Mouse (Mus musculus) T-cell, adult 2 months (primary cell): ENCODE results near the gene Tob2.

Experiments
- DNase-seq: peaks from one replicate; pipeline ENCODE4 v3.0.0; 2022; ENCODE audit warnings: low spot score

Tob2 gene

DNA sequence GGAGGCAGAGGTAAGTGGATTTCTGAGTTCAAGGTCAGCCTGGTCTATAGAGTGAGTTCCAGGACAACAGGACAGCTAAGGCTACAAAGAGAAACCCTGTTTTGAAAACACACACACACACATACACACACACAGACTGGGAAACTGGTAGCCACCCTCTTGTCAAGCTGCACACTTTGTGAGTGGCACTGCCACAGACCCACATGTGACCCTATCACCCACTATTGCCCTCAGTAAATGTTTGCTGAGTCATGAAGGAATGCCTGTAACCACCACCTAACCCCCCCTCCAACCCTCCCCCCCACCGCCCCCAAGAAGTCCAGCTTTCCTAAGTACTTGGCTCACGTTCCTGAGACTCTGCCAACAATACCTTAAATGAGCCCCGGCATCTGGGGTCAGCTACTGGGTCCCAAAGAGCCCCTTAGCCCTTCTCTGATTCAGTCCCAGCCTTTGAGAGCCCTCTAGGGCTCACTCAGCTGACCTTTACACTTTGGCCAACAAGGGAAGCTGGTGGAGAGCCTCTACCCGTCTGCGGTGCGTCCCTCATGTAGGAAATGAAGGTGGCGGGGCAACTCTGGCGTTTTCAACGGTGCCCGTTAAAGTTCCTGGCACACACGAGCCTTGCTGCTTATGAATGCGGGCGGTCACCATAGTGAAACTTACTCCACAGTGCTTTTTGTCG, 19.9 kb downstream of the Tob2 start:
- DNase-seq, result no peak

DNA sequence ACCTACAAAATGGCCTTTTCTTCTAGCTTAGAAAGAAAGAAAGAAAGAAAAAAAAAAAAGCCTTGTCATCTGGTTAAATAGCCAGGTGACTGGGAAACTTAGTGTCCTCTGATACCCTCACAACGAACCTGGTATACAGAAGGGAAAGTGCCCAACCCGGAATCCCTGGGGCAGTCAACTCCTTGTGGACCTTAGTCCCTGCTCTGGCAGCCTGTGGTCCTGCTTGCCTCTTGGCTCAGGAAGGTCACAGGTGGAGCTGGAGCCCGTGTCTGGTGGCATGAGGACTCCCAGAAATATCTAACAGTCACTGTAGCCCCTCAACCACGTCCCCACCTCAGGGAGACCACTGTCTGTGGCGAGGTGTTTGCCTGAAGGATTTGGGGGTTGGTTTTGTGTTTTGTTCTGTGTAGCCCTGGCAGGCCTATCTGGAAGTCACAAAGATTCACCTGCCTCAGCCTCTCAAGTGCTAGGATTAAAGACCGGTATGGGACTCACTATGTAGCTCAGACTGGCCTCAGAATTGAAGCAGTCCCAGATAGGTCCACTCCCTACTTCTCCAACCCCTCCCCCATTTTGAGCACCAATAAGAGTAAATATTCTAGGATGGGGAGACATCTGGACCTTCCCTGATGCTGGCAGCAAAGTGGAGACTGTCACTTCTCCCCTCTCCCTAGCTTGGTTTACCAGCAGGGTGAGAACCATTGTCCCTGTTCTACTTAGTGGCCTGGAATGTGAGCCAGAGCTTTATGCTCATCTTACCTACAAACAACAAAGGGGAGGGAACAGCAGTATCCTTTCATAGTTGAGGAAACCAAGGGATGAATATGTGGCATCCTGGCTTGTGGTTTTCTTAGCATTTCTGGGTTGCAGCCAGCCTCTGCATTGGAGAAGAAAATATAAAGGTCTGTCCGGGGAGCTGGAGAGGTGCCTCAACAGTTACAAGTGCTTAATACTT, 21.4 kb downstream of the Tob2 start:
- DNase-seq, result no peak

GRCm38 (mm10) chr15:81836124-81836821, 22.3 kb downstream of the Tob2 start:
- DNase-seq, result no peak

GRCm38 (mm10) chr15:81835007-81835880, 23.4 kb downstream of the Tob2 start:
- no peak for DNase-seq

DNA sequence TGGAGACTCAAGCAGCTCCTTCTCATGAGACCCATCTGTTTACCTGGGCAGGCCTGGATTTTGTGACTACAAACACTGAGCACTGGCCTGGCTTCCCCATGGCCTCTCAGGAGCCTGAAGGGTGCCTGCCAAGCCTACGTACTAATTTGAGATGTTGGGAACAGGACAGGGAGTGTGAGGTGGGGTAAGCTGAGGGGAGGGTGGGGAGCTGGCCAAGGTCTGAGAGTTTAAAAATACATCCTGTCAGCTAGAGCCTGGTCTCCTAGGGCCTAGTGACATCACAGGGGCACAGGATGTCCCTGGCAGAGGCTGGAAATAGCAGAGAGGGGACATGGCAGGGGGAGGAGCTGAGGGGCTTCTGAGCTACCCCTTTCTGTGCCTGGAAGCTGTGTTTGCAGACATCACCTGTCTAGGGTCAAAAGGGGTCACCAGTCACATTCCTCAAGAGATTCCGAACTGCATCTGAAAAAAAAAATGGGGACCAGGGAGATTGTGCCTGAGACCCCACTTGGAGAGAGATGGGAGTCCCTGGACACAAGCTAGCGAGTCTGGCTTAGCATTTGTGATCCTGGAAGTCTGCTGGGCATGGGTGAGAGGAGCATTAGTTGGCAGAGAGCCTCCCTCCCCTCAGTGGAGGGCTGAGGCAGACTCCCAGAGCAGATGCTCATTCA, 24.3 kb downstream of the Tob2 start:
- DNase-seq, result no peak

DNA sequence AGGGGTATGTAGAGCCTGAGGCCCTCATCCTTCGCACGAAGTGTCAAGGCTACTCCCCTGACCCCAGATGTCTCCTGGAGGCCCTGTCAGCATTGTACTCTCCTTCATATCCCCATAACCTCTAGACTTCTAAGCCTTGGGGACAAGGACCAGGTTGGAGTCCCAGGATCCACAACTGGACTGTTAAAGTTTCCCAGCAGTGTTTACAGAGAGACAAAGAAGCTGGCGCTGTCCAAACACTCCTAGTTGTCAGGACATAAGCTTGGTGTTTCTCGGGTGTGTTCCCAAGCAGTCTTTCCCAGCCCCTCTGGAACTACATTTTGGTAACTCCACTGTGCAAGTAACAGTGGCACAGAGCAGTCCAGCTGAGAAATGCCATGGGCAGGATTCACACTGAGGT, 25.1 kb downstream of the Tob2 start:
- DNase-seq, result no peak

GRCm38 (mm10) chr15:81832219-81832618, 26.4 kb downstream of the Tob2 start:
- no peak for DNase-seq

- DNase-seq, result peak; percentile 82
Observed at GRCm38 (mm10) chr15:81831136-81831825, 27.3 kb downstream of the Tob2 start.

- no peak for DNase-seq
Observed at GRCm38 (mm10) chr15:81830530-81830929, 28.1 kb downstream of the Tob2 start.

GRCm38 (mm10) chr15:81829208-81829580, 29.4 kb downstream of the Tob2 start:
- no peak for DNase-seq

GRCm38 (mm10) chr15:81828426-81829207, 30.0 kb downstream of the Tob2 start:
- no peak for DNase-seq

DNA sequence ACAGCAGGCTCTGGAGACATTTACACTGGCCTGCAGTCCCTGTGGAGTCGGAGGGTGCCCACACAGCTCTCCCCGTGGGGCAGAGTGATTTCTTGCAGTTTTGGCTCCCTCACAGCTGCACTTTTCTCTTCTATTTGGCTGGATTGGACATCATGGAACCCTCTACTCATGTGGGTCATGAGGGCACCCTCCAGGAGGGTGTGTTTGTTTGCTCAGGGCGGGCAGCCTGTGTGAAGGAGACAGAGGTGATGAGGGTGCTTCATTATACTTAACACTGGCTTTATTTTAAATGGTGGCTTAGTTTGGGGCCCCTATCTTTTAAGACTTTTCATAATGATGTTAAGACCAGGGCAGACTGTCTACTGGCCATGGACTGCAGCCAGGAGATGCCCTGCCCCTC, 33.8 kb downstream of the Tob2 start:
- DNase-seq, result no peak

GRCm38 (mm10) chr15:81822631-81823030, 36.0 kb downstream of the Tob2 start:
- DNase-seq, result no peak

DNA sequence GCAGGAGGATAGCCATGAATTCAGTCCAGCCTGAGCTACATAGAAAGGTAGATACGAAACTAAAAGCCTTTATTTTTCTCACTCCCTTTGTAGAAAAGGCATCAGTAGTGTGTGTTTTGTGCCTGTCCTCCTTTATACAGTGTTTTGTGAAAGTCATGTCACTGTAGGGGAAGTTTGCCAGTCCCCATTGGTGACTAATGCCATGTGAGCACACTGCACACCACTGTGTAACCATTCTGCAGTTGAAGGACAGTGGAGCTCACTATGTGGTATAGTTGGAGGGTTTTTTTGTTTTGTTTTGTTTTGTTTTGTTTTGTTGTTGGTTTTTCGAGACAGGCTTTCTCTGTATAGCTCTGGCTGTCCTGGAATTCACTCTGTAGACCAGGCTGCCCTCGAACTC, 40.2 kb downstream of the Tob2 start:
- DNase-seq, result no peak

- DNase-seq, result no peak
Observed at GRCm38 (mm10) chr15:81814716-81815370, 43.8 kb downstream of the Tob2 start.

DNA sequence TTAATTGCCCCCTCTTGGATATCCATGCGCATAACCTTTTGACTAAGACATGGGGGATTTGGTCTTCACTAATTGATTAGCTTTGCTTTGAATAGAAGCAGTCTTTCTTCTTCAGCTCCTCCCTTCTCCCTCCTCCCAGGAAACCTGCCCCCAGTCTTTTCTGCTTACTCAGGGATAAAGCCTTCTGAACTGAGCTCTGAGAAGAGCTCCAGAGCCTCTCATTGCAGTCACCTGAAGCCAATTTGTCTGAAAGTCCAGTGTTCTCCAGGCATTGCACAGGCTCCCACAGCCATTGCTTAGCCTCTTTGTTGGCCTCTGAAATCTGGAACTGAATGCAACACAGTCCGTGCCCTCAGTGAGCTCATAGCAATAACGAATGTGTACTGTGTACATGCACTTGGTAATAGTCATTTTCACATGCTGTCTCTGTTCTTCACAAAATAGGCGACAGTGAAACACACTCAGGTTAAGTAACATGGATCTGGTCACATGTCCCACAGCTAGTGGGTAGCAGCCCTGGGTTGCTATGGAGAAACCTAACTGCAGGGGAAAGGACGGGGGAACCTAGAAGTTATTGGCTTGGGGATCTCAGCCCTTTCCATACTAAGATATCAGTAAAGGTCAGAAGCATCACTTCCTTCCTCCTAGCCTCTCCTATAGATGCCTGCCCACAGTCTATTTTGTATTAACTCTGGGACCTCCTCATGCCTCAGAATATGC, 44.5 kb downstream of the Tob2 start:
- no peak for DNase-seq

DNA sequence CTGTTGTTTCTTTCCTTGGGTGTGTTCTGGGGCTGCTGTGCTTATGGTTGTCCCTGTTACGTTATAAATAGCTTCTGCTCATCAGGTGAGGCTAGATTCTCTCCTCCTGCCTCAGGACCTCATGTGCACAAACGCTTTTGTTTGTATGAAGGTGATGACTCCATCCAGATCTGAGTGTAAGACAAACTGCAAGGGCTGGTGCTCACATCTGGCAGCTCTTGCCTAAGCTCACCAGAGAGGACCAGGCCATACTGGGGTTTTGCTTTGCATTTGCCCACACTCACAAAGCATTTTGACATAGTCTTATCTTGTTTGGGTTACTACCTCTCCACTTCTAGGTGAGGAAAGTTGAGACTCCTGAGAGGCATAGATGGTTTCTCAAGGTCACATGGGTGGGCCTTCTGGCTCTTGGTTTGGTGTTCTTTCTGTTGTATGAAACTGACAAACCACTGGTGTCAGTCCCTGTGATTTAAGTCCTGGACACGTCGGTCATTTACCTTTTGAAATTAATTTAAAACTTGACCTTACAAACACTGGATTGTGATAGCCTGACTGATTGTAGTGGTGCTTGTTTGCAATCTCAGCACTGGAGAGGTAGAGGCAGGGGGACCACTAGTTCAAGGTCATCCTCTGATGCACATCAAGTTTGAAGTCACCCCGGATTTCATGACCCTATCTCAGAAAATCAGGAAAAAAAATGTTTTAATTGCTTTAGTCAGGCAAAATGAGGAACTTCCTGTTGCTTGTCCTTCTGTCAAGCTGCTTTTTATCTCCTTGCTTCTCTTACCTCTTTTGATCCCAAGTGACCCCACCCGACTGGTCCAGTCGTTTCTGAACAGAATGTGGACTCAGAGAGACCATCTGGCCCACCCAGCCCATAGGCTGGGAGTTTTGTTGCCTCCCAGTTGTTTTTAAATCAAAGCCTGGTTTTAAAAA, 45.6 kb downstream of the Tob2 start:
- no peak for DNase-seq
